Mouse (Mus musculus) gastrocnemius, postnatal 4 days (tissue): ENCODE measurements at regions not wholly inside any gene's neighbourhood (a gene's known extent, or its start where the extent isn't known, plus 50 kb on each side); places are given as distances from the start of the nearest gene placed in this dataset.
A peak's percentile ranks its signal among the peaks of the same experiment; 100 is the strongest.

ENCODE experiments used
- DNase-seq, 2 experiments: peaks; one replicate each; pipeline ENCODE4 v3.0.0; 2021 to 2022; ENCODE audit warnings: low spot score in 2 of 2, mixed read lengths in 2 of 2

- DNase-seq = no peak
These were observed 417.0 kb upstream of the Ubash3b start for GRCm38 (mm10) chr9:41578221-41579106.

DNA sequence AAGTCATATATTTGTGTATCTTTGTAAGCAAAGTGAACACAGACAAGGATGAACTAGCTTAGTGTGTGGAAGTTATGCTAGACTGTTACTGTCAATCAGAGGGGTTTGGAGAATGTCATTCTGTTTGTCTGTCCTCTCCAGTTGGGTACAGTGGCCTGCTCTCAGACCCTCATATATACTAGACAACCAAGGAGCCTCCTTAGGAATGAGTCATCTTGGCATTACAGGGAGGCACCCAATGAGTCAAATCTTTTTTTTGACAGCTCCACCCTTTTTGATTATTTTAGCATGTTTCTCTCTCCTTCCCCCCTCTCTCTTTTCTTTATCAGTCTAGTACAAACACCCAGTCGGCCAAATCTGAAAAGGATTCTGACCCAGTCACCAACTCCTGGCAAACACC lies 416.3 kb upstream of the Ubash3b start:
- DNase-seq = no peak

DNA sequence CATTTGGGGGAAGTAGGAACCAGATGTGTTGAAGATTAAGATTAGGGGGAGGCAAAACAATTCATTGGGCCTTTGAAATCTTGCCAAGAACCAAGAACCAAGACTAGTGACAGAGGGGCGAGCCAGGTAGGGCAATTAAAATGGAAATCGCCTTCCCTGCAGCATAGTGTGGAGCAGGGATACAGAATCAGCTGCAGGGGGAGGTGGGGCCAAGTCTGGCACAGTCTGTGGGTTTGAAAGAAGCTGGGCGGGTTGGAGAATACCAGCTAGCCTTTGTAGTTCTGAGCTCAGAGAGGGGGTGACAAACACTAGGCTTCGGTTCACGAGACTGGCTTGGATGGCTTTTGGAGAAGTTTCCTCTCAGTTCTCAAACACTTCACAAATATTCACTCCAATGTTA lies 414.3 kb upstream of the Ubash3b start:
- DNase-seq = no peak

DNA sequence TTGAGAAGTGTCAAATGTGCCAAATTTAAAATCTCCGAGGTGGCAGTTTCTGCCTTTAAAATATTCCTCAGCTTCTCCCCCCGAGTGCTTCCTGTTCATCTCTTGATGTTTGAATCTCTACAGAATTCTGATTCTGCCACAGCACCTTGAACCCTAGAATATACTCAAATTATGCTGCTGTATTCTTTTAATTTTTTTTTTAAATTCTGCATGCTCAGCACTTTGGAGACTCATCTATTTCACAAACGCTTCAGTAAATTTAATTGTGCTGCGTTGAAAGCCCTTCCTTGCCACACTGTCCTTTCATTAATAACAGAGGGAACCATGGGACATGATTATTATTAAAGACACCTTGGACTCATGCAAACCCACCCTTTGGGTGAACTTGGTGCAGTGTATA lies 408.8 kb upstream of the Ubash3b start:
- no peak for DNase-seq

GRCm38 (mm10) chr9:41566496-41566895 lies 405.0 kb upstream of the Ubash3b start:
- no peak for DNase-seq

GRCm38 (mm10) chr9:41565784-41566183 lies 404.3 kb upstream of the Ubash3b start:
- DNase-seq = no peak

DNA sequence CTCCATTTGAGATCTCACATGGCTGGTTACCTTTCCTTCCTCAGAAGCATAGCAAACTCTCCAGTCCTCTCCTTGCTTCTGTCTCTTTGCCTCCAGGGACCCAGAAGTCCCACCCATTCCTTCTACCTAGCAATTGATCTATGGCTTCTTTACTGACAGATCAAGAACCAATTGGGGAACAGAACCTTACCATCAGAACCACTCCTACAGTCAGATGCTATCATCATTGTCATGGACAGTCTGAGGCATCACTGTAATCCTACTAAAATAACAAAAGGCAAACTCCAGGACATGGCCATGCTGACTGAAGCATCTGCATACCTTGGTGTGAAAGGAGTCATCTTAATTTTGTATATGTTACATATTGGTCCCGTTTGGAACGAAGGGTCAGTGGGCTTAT lies 401.9 kb upstream of the Ubash3b start:
- no peak for DNase-seq

GRCm38 (mm10) chr9:41558456-41558855 lies 397.0 kb upstream of the Ubash3b start:
- DNase-seq = no peak

DNA sequence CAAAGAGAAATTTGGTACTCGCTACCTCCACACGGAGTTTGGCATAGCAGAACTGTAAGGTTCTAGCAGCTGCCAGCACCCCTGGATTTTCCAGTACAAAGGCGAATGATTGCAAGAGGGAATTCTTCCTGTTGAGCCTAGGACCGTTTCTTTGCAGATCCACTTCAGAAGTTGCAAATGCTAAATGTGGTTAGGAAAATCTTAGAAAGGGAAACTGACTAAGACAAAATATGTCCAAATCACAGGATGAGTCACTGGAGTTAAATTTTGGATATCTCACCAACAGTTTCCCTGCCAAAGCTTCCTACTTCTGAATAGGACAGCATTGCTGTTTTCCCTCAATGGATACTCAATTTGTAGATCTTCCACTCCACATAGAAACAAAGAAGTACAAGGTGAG lies 395.4 kb upstream of the Ubash3b start:
- no peak for DNase-seq

GRCm38 (mm10) chr9:41545776-41546175 lies 384.3 kb upstream of the Ubash3b start:
- no peak for DNase-seq

- DNase-seq = no peak
These were observed 381.0 kb upstream of the Ubash3b start for GRCm38 (mm10) chr9:41542511-41542910.

DNA sequence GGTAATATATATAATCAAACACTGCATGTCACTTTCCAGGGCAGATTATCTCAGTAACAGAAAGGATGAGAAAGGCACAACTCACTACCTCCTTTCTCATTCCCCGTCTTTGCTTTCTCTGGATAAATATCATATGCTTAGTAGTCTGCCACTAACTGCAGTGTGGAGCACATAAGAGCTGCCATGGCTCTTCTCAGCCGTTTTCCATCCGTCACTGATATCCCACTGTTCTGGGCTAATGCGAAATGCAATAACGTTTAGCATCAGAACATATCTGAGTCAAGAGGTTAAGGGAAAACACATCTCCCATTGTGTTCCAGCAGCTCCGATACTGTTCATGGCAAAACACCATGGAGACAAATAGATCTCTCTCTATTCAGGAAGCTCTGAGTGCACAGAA lies 379.8 kb upstream of the Ubash3b start:
- DNase-seq = no peak

DNA sequence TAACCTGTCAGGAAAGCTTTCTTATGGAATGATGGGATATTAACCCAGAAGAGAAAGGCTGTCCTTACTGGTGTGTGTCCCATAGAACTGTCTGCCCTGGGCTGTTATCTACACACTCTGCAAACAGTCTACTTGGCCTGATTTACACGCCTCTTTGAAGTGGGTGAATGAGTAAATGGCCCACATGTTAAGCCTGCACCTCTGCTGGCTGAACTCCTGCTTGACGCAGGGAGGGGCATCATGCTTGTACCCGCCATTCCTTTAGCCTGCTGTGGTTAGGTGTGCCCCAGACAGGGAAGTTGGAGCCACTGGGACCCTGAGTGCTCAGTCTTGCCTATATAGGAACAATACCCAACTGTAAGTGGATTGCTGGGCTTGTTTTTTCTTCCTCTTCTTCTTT lies 371.3 kb upstream of the Ubash3b start:
- no peak for DNase-seq

GRCm38 (mm10) chr9:41532290-41532689 lies 370.8 kb upstream of the Ubash3b start:
- DNase-seq = no peak

- no peak for DNase-seq
These were observed 370.1 kb upstream of the Ubash3b start for GRCm38 (mm10) chr9:41531596-41531995.

DNA sequence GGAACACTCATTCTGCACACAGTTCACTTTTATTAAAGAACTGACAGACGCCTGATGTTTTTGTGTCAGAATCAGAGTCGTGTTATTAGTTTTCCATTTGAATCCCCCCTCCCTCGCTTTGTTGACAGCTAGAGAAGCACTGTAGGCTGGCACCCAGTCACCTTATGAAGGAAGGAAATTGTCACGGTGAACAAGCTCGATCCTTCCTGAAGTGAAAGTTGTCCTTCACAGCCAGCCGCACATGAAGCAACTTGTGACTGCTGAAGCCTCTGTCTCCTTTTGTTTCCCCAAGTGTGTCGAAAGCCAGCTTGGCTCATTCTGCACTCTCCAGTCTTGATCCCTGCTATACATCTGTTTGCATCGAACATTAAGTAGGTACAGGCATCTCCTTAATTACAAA lies 364.6 kb upstream of the Ubash3b start:
- no peak for DNase-seq

DNA sequence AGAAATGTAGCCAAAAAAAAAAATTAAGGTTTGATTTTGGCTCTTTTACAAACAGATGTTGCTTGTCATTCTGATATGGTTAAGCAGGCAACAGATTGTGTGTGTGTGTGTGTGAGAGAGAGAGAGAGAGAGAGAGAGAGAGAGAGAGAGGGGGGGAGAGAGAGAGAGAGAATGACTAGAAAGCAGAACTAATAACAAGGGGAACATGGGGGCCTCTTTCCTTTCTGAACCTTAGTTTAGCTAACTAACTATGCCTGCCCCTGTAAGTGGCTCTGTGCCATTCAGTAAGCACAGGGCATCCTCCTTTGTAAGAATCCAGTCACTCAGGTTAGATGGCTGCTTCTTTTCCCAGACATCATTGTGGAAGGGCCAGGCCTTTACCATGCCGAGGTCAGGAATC lies 364.0 kb upstream of the Ubash3b start:
- DNase-seq = no peak

DNA sequence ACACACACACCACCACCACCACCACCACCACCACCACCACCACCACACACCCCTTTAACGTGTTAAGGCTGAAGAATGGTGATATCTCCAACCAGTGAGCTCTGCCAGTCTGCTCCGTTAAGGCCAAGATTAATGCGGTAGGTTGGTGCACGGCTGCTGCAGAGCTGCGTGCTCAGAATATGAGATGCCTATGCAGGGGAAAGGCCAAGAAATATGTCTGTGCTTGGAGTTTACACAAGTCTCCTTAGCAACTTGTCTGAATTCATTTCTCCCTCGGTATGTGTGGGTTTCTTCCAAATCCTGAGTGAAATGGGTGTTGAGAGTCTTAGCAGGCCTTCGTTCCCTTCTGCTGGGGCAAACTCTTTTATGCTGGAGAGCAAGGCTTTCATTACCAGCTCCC lies 363.1 kb upstream of the Ubash3b start:
- no peak for DNase-seq

GRCm38 (mm10) chr9:41523969-41524368 lies 362.5 kb upstream of the Ubash3b start:
- no peak for DNase-seq

GRCm38 (mm10) chr9:41522302-41522701 lies 360.8 kb upstream of the Ubash3b start:
- DNase-seq = no peak

DNA sequence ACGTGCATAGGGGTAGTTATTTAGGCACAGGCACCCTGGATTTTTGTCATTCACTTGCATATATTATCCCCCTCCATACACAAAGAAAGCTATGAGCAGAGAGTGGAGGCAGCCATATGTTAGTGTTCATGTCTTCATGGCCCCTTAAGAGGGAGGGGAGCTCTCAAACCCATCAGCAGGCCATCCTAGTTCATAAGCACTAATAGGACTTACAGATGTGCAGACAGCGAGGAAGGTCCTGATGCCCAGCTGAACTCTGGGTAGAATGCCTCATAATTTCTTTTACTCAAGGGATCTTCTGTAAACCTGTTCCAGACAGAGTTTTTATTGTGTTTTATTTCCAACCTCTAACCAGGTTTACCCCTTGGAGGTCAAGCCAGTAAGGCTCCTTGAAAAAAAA lies 356.3 kb upstream of the Ubash3b start:
- no peak for DNase-seq

- no peak for DNase-seq
These were observed 355.7 kb upstream of the Ubash3b start for GRCm38 (mm10) chr9:41517053-41517696.

- peak in 1 of 2 experiments; percentile 21 for DNase-seq
These were observed 353.7 kb upstream of the Ubash3b start for GRCm38 (mm10) chr9:41515192-41515591.
